Mouse (Mus musculus) ES-E14 (cell line): Measurements from ENCODE around the gene Rab37. TPM values are rescaled to one million over a fixed set of nuclear protein-coding genes. Genes with fewer than 3 reads are reported as not detected.

ENCODE experiments used
- DNase-seq: peaks from one replicate; pipeline ENCODE4 v3.0.0-alpha.2; 2013; ENCODE audit warnings: low read depth, low spot score
- H3K27ac ChIP-seq: 2 replicates; pipeline ENCODE4 v1.5.1; 2012; ENCODE audit warnings: low read depth, mild to moderate bottlenecking, low read length, moderate library complexity, mixed read lengths; ENCODE audit not compliant: poor library complexity, insufficient read depth, severe bottlenecking
- H3K36me3 ChIP-seq: 2 replicates; pipeline ENCODE4 v1.6.1; 2012; ENCODE audit warnings: mild to moderate bottlenecking, low read length, moderate library complexity, mixed read lengths; ENCODE audit not compliant: control insufficient read depth, poor library complexity, insufficient read depth, severe bottlenecking
- H3K4me1 ChIP-seq, 2 experiments: fragments of 150-350 bp in 1 of 2; sonication (generic) in 1 of 2; 2 replicates each; pipeline ENCODE4 v1.6.1; 2012; ENCODE audit warnings: low read length in 2 of 2, mild to moderate bottlenecking in 1 of 2, mixed read lengths in 1 of 2; ENCODE audit not compliant: control insufficient read depth in 2 of 2, insufficient read depth in 2 of 2, poor library complexity in 1 of 2
- H3K4me3 ChIP-seq, 2 experiments: fragments of 150-350 bp in 1 of 2; sonication (generic) in 1 of 2; 2 replicates each; pipeline ENCODE4 v1.5.1; 2012; ENCODE audit warnings: low read length in 2 of 2, low read depth in 1 of 2, mild to moderate bottlenecking in 1 of 2, mixed read lengths in 1 of 2; ENCODE audit not compliant: insufficient read depth in 1 of 2, poor library complexity in 1 of 2, severe bottlenecking in 1 of 2
- H3K9ac ChIP-seq: 2 replicates; pipeline ENCODE4 v1.6.1; 2012; ENCODE audit warnings: low read depth, mild to moderate bottlenecking, low read length, mixed read lengths; ENCODE audit not compliant: poor library complexity, insufficient read depth, severe bottlenecking
- H3K9me3 ChIP-seq: fragments of 150-350 bp; sonication (generic); 2 replicates; pipeline ENCODE4 v1.6.1; 2012; ENCODE audit warnings: low read depth, mild to moderate bottlenecking, low read length; ENCODE audit not compliant: control insufficient read depth, insufficient read depth
- CHD2 ChIP-seq: IDR thresholded peaks from 2 replicates; pipeline ENCODE4 v1.6.1; 2014; ENCODE audit warnings: mild to moderate bottlenecking, low read depth, low read length, inconsistent platforms
- HCFC1 ChIP-seq: IDR thresholded peaks from 2 replicates; pipeline ENCODE4 v1.6.1; 2012; ENCODE audit warnings: low read length, inconsistent platforms, borderline replicate concordance; ENCODE audit not compliant: insufficient read depth
- MAFK ChIP-seq: IDR thresholded peaks from 2 replicates; pipeline ENCODE4 v1.6.1; 2014; ENCODE audit warnings: mild to moderate bottlenecking, low read depth, low read length, inconsistent platforms; ENCODE audit not compliant: insufficient read depth
- ZC3H11A ChIP-seq: IDR thresholded peaks from 2 replicates; pipeline ENCODE4 v1.6.1; 2012; ENCODE audit warnings: low read depth, mild to moderate bottlenecking, inconsistent platforms, low read length, borderline replicate concordance
- ZNF384 ChIP-seq: IDR thresholded peaks from 2 replicates; pipeline ENCODE4 v1.6.1; 2012; ENCODE audit warnings: low read depth, low read length, inconsistent platforms
- in situ Hi-C, 2 experiments: fragments of 600-800 bp; cut with MboI; formaldehyde crosslinking; loops; one replicate each; pipeline ENCODE4 v1.15.1; 2025; ENCODE audit warnings: low sequenced_read_pairs in 2 of 2, inconsistent platforms in 1 of 2; ENCODE audit not compliant: unreplicated experiment in 2 of 2
- total RNA-seq: library from RNA; depleted of rRNA; stranded (reverse); fragments of 300-350 nt; gene quantifications from 2 replicates; pipeline ENCODE4 v1.2.3, GENCODE M21; 2012

The Rab37 gene
- total RNA-seq, 1 experiment = 0.67 TPM

DNA sequence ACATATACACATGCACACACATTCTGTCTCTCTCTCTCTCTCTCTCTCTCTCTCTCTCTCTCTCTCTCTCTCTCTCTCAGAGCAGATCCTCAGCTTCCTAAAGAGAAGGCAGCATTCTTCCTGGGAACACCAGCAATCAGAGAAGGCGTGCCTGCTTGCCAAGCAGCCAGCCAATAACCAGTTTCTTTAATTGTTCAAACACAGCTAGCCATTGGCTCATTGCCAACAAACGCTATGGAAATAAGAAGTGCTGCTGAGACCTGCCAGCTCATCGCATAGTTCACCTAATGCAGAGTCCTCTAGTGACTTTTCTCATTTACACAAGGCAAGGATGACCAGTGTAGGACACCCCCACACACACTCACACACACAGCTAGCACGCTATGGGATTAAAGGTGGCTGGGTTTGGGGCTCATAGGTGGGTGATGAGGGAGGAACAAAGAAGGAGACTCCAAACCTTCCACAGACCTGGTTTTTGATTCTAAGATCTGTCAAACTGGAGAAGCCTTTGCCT is 16.2 kb downstream of the Rab37 start:
- Histone ChIP-seq H3K27ac (no peak overlapping the region), H3K36me3 (no peaks in the 10 kb centered on the region), H3K4me3 (no peak overlapping the region), H3K9ac (no peak overlapping the region), H3K4me1 (peaks cover 0 to 3% of the 10 kb centered on the region in 2 experiments; a peak in 3 of 4 replicates), H3K9me3 (no peaks in the 10 kb centered on the region)
- in situ Hi-C loops = no loop called here
- TF ChIP-seq HCFC1 (no peak), ZC3H11A (no peak), CHD2 (no peak), MAFK (no peak), ZNF384 (no peak)
- DNase-seq = no peak

DNA sequence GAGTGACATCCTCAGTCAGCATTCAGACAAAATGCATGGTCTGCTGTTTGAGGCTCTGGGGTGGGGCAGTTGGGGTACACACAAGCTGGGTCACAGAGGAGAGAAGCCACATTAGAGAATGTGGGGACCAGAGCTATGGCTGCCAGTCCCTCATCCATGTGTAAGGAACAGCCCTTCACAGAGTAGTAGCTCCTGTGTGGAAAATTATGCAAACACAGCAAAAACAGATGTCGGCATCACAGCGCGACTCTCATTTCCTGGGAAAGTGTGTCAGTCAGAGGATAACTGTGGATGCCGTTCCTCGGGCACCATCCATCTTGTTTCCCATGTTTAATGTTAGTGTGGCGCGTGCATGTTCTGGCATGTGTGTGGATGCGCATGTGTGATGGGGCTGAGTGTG is 16.9 kb downstream of the Rab37 start:
- peaks cover 0 to 3% of the 10 kb centered on the region in 2 experiments; a peak in 3 of 4 replicates for H3K4me1 ChIP-seq
- peak; percentile 50; the same call in 1 of the 2 replicates for TF ChIP-seq MAFK
- no peak for TF ChIP-seq HCFC1
- no peak overlapping the region for H3K27ac ChIP-seq
- no peaks in the 10 kb centered on the region for H3K36me3 ChIP-seq
- no peak for DNase-seq
- no peak overlapping the region for H3K9ac ChIP-seq
- in situ Hi-C loops = no loop called here
- no peaks in the 10 kb centered on the region for H3K9me3 ChIP-seq
- H3K4me3 ChIP-seq = no peak overlapping the region

DNA sequence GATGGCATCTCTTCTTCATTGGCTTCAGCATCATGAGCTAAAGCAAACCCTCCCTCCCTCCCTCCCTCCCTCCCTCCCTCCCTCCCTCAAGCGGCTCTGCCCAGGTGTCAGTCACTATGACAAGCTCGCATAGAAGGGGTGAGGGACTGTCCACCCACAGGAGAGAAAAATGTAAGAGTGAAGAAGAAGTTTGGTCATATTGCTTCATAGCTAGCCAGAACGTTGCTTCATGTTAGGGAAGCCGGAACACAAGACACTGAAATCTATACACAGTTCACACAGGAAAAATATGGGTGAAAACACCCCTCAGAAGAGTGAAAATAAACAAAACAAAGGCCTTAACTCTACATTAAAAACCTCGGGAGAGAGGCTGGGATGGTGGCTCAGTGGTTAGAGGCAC is 19.0 kb downstream of the Rab37 start:
- no peak overlapping the region for H3K4me3 ChIP-seq
- no peak for TF ChIP-seq ZC3H11A
- no peak for TF ChIP-seq ZNF384
- TF ChIP-seq CHD2 = no peak
- TF ChIP-seq MAFK = no peak
- no peak for TF ChIP-seq HCFC1
- H3K36me3 ChIP-seq = no peaks in the 10 kb centered on the region
- H3K9me3 ChIP-seq = no peaks in the 10 kb centered on the region
- no peaks in the 10 kb centered on the region for H3K4me1 ChIP-seq
- no peak overlapping the region for H3K27ac ChIP-seq
- DNase-seq = no peak
- no peak overlapping the region for H3K9ac ChIP-seq
- in situ Hi-C loops = no loop called here

DNA sequence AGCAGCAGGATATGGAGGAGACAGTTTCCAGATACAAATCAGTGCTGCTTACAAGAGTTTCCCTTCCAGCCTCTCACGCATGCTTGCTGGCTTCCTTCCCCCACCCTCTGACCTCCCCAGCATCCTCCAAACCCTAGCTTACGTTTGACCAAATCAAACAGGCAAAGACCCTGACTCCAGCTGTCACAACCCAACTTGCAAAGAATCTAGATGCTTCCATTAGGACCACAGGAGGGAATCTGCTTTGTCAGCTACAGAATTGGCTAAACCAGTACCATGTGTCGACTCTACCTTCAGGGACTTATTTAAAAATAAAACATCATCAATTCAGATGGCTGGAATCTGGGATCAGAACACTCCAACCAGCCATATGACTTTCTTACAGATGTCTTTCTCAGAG is 21.0 kb downstream of the Rab37 start:
- Histone ChIP-seq H3K9me3 (no peaks in the 10 kb centered on the region), H3K9ac (no peak overlapping the region), H3K27ac (no peak overlapping the region), H3K4me3 (no peak overlapping the region), H3K36me3 (no peaks in the 10 kb centered on the region), H3K4me1 (no peaks in the 10 kb centered on the region)
- no peak for DNase-seq
- no peak for TF ChIP-seq HCFC1
- no peak for TF ChIP-seq ZC3H11A
- no peak for TF ChIP-seq ZNF384
- TF ChIP-seq MAFK = no peak
- TF ChIP-seq CHD2 = no peak
- in situ Hi-C loops = no loop called here

DNA sequence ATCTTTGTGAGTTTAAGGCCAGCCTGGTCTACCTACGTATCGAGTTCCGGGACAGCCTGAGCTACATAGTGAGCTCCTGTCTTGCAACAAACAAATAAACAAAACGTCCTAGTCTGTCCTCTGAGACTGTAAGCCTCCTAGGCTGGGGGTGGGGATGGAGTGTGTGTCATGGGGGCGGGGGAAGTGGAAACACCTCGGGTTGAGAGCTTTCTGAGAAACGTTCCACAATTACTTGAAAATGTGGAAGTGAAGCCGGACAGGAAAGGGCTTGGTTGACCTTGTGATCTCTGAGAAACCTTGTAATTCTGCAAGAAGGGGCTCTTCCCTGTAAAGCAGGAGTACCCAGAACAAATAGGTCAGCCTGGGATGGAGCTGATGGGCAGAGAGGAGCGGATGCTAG is 28.2 kb downstream of the Rab37 start:
- Histone ChIP-seq H3K36me3 (no peaks in the 10 kb centered on the region), H3K27ac (no peak overlapping the region), H3K9me3 (no peaks in the 10 kb centered on the region), H3K9ac (no peak overlapping the region), H3K4me3 (no peak overlapping the region), H3K4me1 (no peaks in the 10 kb centered on the region)
- in situ Hi-C loops = no loop called here
- TF ChIP-seq CHD2 (no peak), HCFC1 (no peak), MAFK (no peak), ZC3H11A (no peak), ZNF384 (no peak)
- DNase-seq = no peak
